Mouse (Mus musculus) brain, embryonic 14.5 days (tissue): ENCODE results near the gene Vash2.

Source experiments
- CTCF ChIP-seq: fragments of 200-500 bp; IDR thresholded peaks from 2 replicates; pipeline ENCODE4 v1.5.1; 2012; ENCODE audit warnings: inconsistent platforms, mild to moderate bottlenecking, moderate library complexity, borderline replicate concordance; ENCODE audit not compliant: insufficient read depth, insufficient read length; ENCODE audit errors: extremely low read depth
- POLR2A ChIP-seq: fragments of 200-500 bp; IDR thresholded peaks from 2 replicates; pipeline ENCODE4 v1.6.1; 2012; ENCODE audit warnings: mild to moderate bottlenecking, inconsistent platforms, borderline replicate concordance; ENCODE audit not compliant: poor library complexity, insufficient read depth, insufficient read length, severe bottlenecking; ENCODE audit errors: extremely low read depth

- no peak for TF ChIP-seq CTCF
- no peak for TF ChIP-seq POLR2A
These were observed 21.6 kb upstream of the Vash2 start for GRCm38 (mm10) chr1:191000686-191001085.
